Mouse (Mus musculus) ES-E14 (cell line): ENCODE data around the gene Xrcc6. TPM values are rescaled to one million over a fixed set of nuclear protein-coding genes. Genes with fewer than 3 reads are reported as not detected.

Source experiments
- DNase-seq: peaks from one replicate; pipeline ENCODE4 v3.0.0-alpha.2; 2013; ENCODE audit warnings: low read depth, low spot score
- H3K27ac ChIP-seq: 2 replicates; pipeline ENCODE4 v1.5.1; 2012; ENCODE audit warnings: low read depth, mild to moderate bottlenecking, low read length, moderate library complexity, mixed read lengths; ENCODE audit not compliant: poor library complexity, insufficient read depth, severe bottlenecking
- H3K36me3 ChIP-seq: 2 replicates; pipeline ENCODE4 v1.6.1; 2012; ENCODE audit warnings: mild to moderate bottlenecking, low read length, moderate library complexity, mixed read lengths; ENCODE audit not compliant: control insufficient read depth, poor library complexity, insufficient read depth, severe bottlenecking
- H3K4me1 ChIP-seq, 2 experiments: fragments of 150-350 bp in 1 of 2; sonication (generic) in 1 of 2; 2 replicates each; pipeline ENCODE4 v1.6.1; 2012; ENCODE audit warnings: low read length in 2 of 2, mild to moderate bottlenecking in 1 of 2, mixed read lengths in 1 of 2; ENCODE audit not compliant: control insufficient read depth in 2 of 2, insufficient read depth in 2 of 2, poor library complexity in 1 of 2
- H3K4me3 ChIP-seq, 2 experiments: fragments of 150-350 bp in 1 of 2; sonication (generic) in 1 of 2; 2 replicates each; pipeline ENCODE4 v1.5.1; 2012; ENCODE audit warnings: low read length in 2 of 2, low read depth in 1 of 2, mild to moderate bottlenecking in 1 of 2, mixed read lengths in 1 of 2; ENCODE audit not compliant: insufficient read depth in 1 of 2, poor library complexity in 1 of 2, severe bottlenecking in 1 of 2
- H3K9ac ChIP-seq: 2 replicates; pipeline ENCODE4 v1.6.1; 2012; ENCODE audit warnings: low read depth, mild to moderate bottlenecking, low read length, mixed read lengths; ENCODE audit not compliant: poor library complexity, insufficient read depth, severe bottlenecking
- H3K9me3 ChIP-seq: fragments of 150-350 bp; sonication (generic); 2 replicates; pipeline ENCODE4 v1.6.1; 2012; ENCODE audit warnings: low read depth, mild to moderate bottlenecking, low read length; ENCODE audit not compliant: control insufficient read depth, insufficient read depth
- CHD2 ChIP-seq: IDR thresholded peaks from 2 replicates; pipeline ENCODE4 v1.6.1; 2014; ENCODE audit warnings: mild to moderate bottlenecking, low read depth, low read length, inconsistent platforms
- HCFC1 ChIP-seq: IDR thresholded peaks from 2 replicates; pipeline ENCODE4 v1.6.1; 2012; ENCODE audit warnings: low read length, inconsistent platforms, borderline replicate concordance; ENCODE audit not compliant: insufficient read depth
- MAFK ChIP-seq: IDR thresholded peaks from 2 replicates; pipeline ENCODE4 v1.6.1; 2014; ENCODE audit warnings: mild to moderate bottlenecking, low read depth, low read length, inconsistent platforms; ENCODE audit not compliant: insufficient read depth
- ZC3H11A ChIP-seq: IDR thresholded peaks from 2 replicates; pipeline ENCODE4 v1.6.1; 2012; ENCODE audit warnings: low read depth, mild to moderate bottlenecking, inconsistent platforms, low read length, borderline replicate concordance
- ZNF384 ChIP-seq: IDR thresholded peaks from 2 replicates; pipeline ENCODE4 v1.6.1; 2012; ENCODE audit warnings: low read depth, low read length, inconsistent platforms
- in situ Hi-C, 2 experiments: fragments of 600-800 bp; cut with MboI; formaldehyde crosslinking; loops; one replicate each; pipeline ENCODE4 v1.15.1; 2025; ENCODE audit warnings: low sequenced_read_pairs in 2 of 2, inconsistent platforms in 1 of 2; ENCODE audit not compliant: unreplicated experiment in 2 of 2
- total RNA-seq: library from RNA; depleted of rRNA; stranded (reverse); fragments of 300-350 nt; gene quantifications from 2 replicates; pipeline ENCODE4 v1.2.3, GENCODE M21; 2012

Xrcc6 gene
- total RNA-seq, 1 experiment = 84.6 TPM

DNA sequence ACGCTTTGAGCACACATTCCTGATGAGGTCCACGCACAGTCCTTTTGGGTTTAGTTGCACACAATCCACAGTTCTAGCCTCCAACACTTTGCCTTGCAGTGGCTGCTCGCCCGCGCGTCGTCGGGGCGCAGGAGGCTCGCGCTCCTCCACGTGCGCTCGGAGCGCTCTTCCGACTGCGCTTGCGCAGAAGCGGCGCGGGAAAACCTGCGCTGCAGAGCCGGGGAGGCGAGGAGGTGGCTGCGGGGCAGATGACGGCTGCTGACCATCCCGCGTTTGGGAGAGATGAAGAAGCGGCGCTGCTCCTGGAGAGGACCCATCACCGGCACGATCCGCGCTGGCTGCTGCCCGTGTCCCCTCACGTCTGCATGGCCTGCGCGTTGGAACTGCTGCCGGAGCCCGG is 82.3 kb downstream of the Xrcc6 start, which contains the start of gene Mei1:
TSS of gene Mei1 (plus strand) at position 99 of the 400 bp plus-strand sequence.
- peak; percentile 26 for DNase-seq
- Histone ChIP-seq H3K9me3 (no peaks in the 10 kb centered on the region), H3K36me3 (no peaks in the 10 kb centered on the region), H3K4me1 (no peaks in the 10 kb centered on the region), H3K4me3 (peak within 1 kb of the TSS; percentile 36 to 38; a peak in 2 of 4 replicates), H3K9ac (0 out of 2 replicates have a peak within 1 kb of the TSS, but pooled peaks have one; percentile 4), H3K27ac (no peak within 1 kb of the TSS)
- in situ Hi-C loops = loop anchor here (10.0 to 25.0 kb wide), 2 partner anchors 165 to 167 kb away; partner anchors contain the start of gene Cenpm (in 1 of the 2)
- no peak for TF ChIP-seq CHD2
- TF ChIP-seq ZC3H11A = no peak
- TF ChIP-seq MAFK = no peak
- no peak for TF ChIP-seq HCFC1
- TF ChIP-seq ZNF384 = no peak

GRCm38 (mm10) chr15:82071816-82072469 is 84.3 kb downstream of the Xrcc6 start:
- DNase-seq = peak; percentile 36
- Histone ChIP-seq H3K9me3 (no peaks in the 10 kb centered on the region), H3K4me1 (no peaks in the 10 kb centered on the region), H3K9ac (no peak overlapping the region), H3K36me3 (no peaks in the 10 kb centered on the region), H3K4me3 (no peak overlapping the region), H3K27ac (no peak overlapping the region)
- TF ChIP-seq ZNF384 (no peak), MAFK (no peak), CHD2 (no peak), ZC3H11A (no peak), HCFC1 (no peak)
- in situ Hi-C loops = loop anchor here in 1 of 2 experiments (25.0 kb wide), 1 partner anchor 165 kb away; the partner anchor contains the start of gene Cenpm

GRCm38 (mm10) chr15:82073490-82073889 is 85.9 kb downstream of the Xrcc6 start:
- DNase-seq = no peak
- H3K36me3 ChIP-seq = no peaks in the 10 kb centered on the region
- no peak overlapping the region for H3K4me3 ChIP-seq
- H3K27ac ChIP-seq = no peak overlapping the region
- H3K4me1 ChIP-seq = no peaks in the 10 kb centered on the region; a peak in 1 of 4 replicates
- TF ChIP-seq HCFC1 (no peak), ZC3H11A (no peak), CHD2 (no peak), MAFK (no peak)
- in situ Hi-C loops = loop anchor here in 1 of 2 experiments (25.0 kb wide), 1 partner anchor 164 kb away; the partner anchor contains the start of gene Cenpm
- no peaks in the 10 kb centered on the region for H3K9me3 ChIP-seq
- no peak overlapping the region for H3K9ac ChIP-seq

DNA sequence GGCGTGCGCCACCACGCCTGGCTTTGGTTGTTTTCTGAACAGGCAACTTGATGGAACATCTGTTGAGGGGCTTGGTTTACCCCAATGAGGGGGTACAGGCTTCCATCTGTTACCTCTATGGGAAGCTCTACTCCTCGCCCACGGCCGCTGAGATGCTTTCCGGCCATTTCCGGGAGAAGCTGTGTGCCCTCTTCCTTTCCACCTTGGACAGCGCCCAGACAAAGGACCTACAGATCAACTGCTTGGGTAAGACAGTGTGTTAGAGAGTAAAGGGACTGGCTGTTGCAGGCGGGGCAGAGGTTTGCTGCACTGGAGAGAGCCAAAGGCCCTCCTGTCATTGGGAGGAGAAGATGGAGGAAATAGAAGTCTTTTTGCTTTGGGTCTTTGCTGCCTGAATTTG is 92.2 kb downstream of the Xrcc6 start:
- Histone ChIP-seq H3K9me3 (no peaks in the 10 kb centered on the region; the same call in 1 of the 2 replicates), H3K4me3 (no peak overlapping the region), H3K4me1 (no peaks in the 10 kb centered on the region; a peak in 1 of 4 replicates), H3K36me3 (no peaks in the 10 kb centered on the region), H3K27ac (no peak overlapping the region), H3K9ac (no peak overlapping the region)
- TF ChIP-seq CHD2 (no peak), MAFK (no peak), ZNF384 (no peak), HCFC1 (no peak), ZC3H11A (no peak)
- peak; percentile 56 for DNase-seq
- in situ Hi-C loops = no loop called here
